Mouse (Mus musculus) heart, adult 2 months (tissue): ENCODE results near the gene Kri1. TPM values are rescaled to one million over a fixed set of nuclear protein-coding genes. Genes with fewer than 3 reads are reported as not detected.
"Not testable (repeated sequence)": the region's sequence is repeated elsewhere in the genome, so short reads cannot be mapped to it uniquely, and the experiment has no call there.

ENCODE experiments used
- DNase-seq, 2 experiments: peaks; one replicate each; pipeline ENCODE4 v3.0.0; 2021
- H3K27ac ChIP-seq: fragments of 200-600 bp; 2 replicates; pipeline ENCODE4 v1.8.1; 2022
- H3K27me3 ChIP-seq: fragments of 200-500 bp; 2 replicates; pipeline ENCODE4 v1.6.1; 2012; ENCODE audit warnings: mild to moderate bottlenecking, low read length, inconsistent platforms, mixed read lengths; ENCODE audit not compliant: control insufficient read depth, insufficient read depth
- H3K36me3 ChIP-seq: fragments of 200-500 bp; 2 replicates; pipeline ENCODE4 v1.6.1; 2012; ENCODE audit warnings: low read length, inconsistent platforms; ENCODE audit not compliant: control insufficient read depth, insufficient read depth
- H3K4me1 ChIP-seq: fragments of 200-500 bp; 2 replicates; pipeline ENCODE4 v1.6.1; 2011; ENCODE audit warnings: low read length; ENCODE audit not compliant: control insufficient read depth, insufficient read depth
- H3K4me3 ChIP-seq: fragments of 200-600 bp; 2 replicates; pipeline ENCODE4 v1.8.1; 2022
- H3K79me2 ChIP-seq: fragments of 200-500 bp; replicated peaks from 2 replicates; pipeline ENCODE4 v1.6.1; 2012; ENCODE audit warnings: mild to moderate bottlenecking, inconsistent platforms, low read length, moderate library complexity, mixed read lengths; ENCODE audit not compliant: control insufficient read depth, insufficient read depth
- H3K9ac ChIP-seq: fragments of 200-500 bp; 2 replicates; pipeline ENCODE4 v1.6.1; 2012; ENCODE audit warnings: low read depth, mild to moderate bottlenecking, control low read depth, inconsistent platforms, low read length, mixed read lengths
- CTCF ChIP-seq: fragments of 200-600 bp; IDR thresholded peaks from 2 replicates; pipeline ENCODE4 v1.8.1; 2022; ENCODE audit warnings: antibody characterized with exemption, mild to moderate bottlenecking, moderate library complexity
- EP300 ChIP-seq: fragments of 200-500 bp; IDR thresholded peaks from 2 replicates; pipeline ENCODE4 v1.6.1; 2011; ENCODE audit warnings: low read depth, low read length, control low read depth; ENCODE audit not compliant: insufficient read depth
- POLR2A ChIP-seq: fragments of 200-500 bp; IDR thresholded peaks from 2 replicates; pipeline ENCODE4 v1.6.1; 2011; ENCODE audit warnings: mild to moderate bottlenecking, low read depth, low read length, control low read depth; ENCODE audit not compliant: insufficient read depth
- WGBS: fragments of 180-500 bp; shearing (Covaris S2); methylation state at CpG from one replicate; pipeline ENCODE4 v1.1.7; 2018; 5-methylcytosine and 5-hydroxymethylcytosine counted together
- intact Hi-C: fragments of 180-260 bp; cut with DNase I; formaldehyde crosslinking; loops from one replicate; pipeline ENCODE4 v1.15.1; 2025
- polyA plus RNA-seq: library from polyadenylated mRNA; depleted of rRNA; stranded (reverse); fragments of >200 nt; gene quantifications from 2 replicates; pipeline ENCODE4 v1.2.3, GENCODE M21; 2012; rRNA removed
- total RNA-seq, 2 experiments: library from RNA; stranded (reverse); gene quantifications; 2 replicates each; pipeline ENCODE4 v1.2.3; 2021

Gene Kri1
- total and polyA plus RNA-seq, 3 experiments = 12.8 to 16.8 (median 16.3) TPM

GRCm38 (mm10) chr9:21227342-21227741 is 60.4 kb downstream of the Kri1 start:
- Histone ChIP-seq H3K27ac (no peak overlapping the region), H3K4me3 (0 out of 2 replicates have a peak overlapping the region, but pooled peaks have one; percentile 14), H3K79me2 (no peaks in the 10 kb centered on the region), H3K9ac (peak overlapping the region; percentile 52; the same call in 1 of the 2 replicates), H3K36me3 (no peaks in the 10 kb centered on the region), H3K27me3 (no peaks in the 10 kb centered on the region), H3K4me1 (no peaks in the 10 kb centered on the region; the same call in 1 of the 2 replicates)
- intact Hi-C loops = no loop called here
- no peak for TF ChIP-seq POLR2A
- no peak for TF ChIP-seq EP300
- no peak for TF ChIP-seq CTCF
- DNase-seq = no peak
- 12% methylated on average over 16 of the region's 16 CpGs for WGBS

- 14% methylated on average over 7 of the region's 7 CpGs for WGBS
- H3K4me3 ChIP-seq = peak overlapping the region; percentile 27; the same call in 1 of the 2 replicates
- intact Hi-C loops = no loop called here
- H3K27me3 ChIP-seq = no peaks in the 10 kb centered on the region
- H3K27ac ChIP-seq = no peak overlapping the region
- H3K36me3 ChIP-seq = no peaks in the 10 kb centered on the region
- no peak overlapping the region for H3K9ac ChIP-seq
- TF ChIP-seq CTCF = no peak
- TF ChIP-seq POLR2A = no peak
- no peak for TF ChIP-seq EP300
- no peak for DNase-seq
- H3K4me1 ChIP-seq = peaks cover 4% of the 10 kb centered on the region; the same call in 1 of the 2 replicates
- no peaks in the 10 kb centered on the region for H3K79me2 ChIP-seq
Observed at GRCm38 (mm10) chr9:21225415-21225758, 62.4 kb downstream of the Kri1 start.

GRCm38 (mm10) chr9:21224576-21225414 is 63.0 kb downstream of the Kri1 start:
- peak overlapping the region; percentile 27; the same call in 1 of the 2 replicates for H3K4me3 ChIP-seq
- intact Hi-C loops = loop anchor here (5.0 kb wide), 3 partner anchors 68 to 88 kb away; partner anchors contain the start of genes Ap1m2 and Cdkn2d
- TF ChIP-seq CTCF = peak; percentile 32; the same call in 1 of the 2 replicates
- no peak for TF ChIP-seq EP300
- WGBS = 21% methylated on average over 26 of the region's 26 CpGs
- no peaks in the 10 kb centered on the region for H3K79me2 ChIP-seq
- no peaks in the 10 kb centered on the region for H3K36me3 ChIP-seq
- no peak overlapping the region for H3K9ac ChIP-seq
- no peaks in the 10 kb centered on the region for H3K27me3 ChIP-seq
- H3K27ac ChIP-seq = no peak overlapping the region
- peak; percentile 40 to 48 for DNase-seq
- peaks cover 4% of the 10 kb centered on the region; the same call in 1 of the 2 replicates for H3K4me1 ChIP-seq

GRCm38 (mm10) chr9:21223906-21224305 is 63.9 kb downstream of the Kri1 start:
- DNase-seq = no peak
- Histone ChIP-seq H3K9ac (no peak overlapping the region), H3K79me2 (no peaks in the 10 kb centered on the region), H3K4me1 (peaks cover 4% of the 10 kb centered on the region; the same call in 1 of the 2 replicates), H3K4me3 (no peak overlapping the region), H3K27ac (no peak overlapping the region), H3K36me3 (no peaks in the 10 kb centered on the region), H3K27me3 (no peaks in the 10 kb centered on the region)
- WGBS = 92% methylated on average over 6 of the region's 6 CpGs
- intact Hi-C loops = loop anchor here (2.0 to 5.0 kb wide), 4 partner anchors 13 to 88 kb away; partner anchors contain the start of genes Ap1m2 and Cdkn2d
- no peak for TF ChIP-seq EP300
- TF ChIP-seq CTCF = no peak
- no peak for TF ChIP-seq POLR2A

GRCm38 (mm10) chr9:21223490-21223889 is 64.3 kb downstream of the Kri1 start:
- 100% methylated on average over 2 of the region's 2 CpGs for WGBS
- not testable (repeated sequence) for H3K9ac ChIP-seq, H3K36me3 ChIP-seq, H3K4me3 ChIP-seq, DNase-seq, H3K79me2 ChIP-seq, H3K27ac ChIP-seq, H3K4me1 ChIP-seq, H3K27me3 ChIP-seq
- intact Hi-C loops = loop anchor here (2.0 to 5.0 kb wide), 4 partner anchors 13 to 89 kb away; partner anchors contain the start of genes Ap1m2 and Cdkn2d

Other genes starting within 250 kb of the Kri1 start
- not detected for gene Zglp1, start 220.9 kb downstream of the Kri1 start, total RNA-seq
- gene Zglp1, start 220.9 kb downstream of the Kri1 start, polyA plus RNA-seq = not detected in 2 replicates
- gene Gm49373, start 214.9 kb downstream of the Kri1 start, total RNA-seq = under 1 TPM in 1 of 2 experiments, not detected in 1; 0.30 TPM
- 0.27 and 0.32 TPM in 2 replicates for gene Gm49373, start 214.9 kb downstream of the Kri1 start, polyA plus RNA-seq
- 10 to 100 TPM; 35.8 to 41.4 TPM for gene Fdx1l, start 214.4 kb downstream of the Kri1 start, total RNA-seq
- 48.3 and 51.1 TPM in 2 replicates for gene Fdx1l, start 214.4 kb downstream of the Kri1 start, polyA plus RNA-seq
- under 1 TPM; 0.31 to 0.34 TPM for gene Gm38431, start 196.0 kb downstream of the Kri1 start, total RNA-seq
- gene Gm38431, start 196.0 kb downstream of the Kri1 start, polyA plus RNA-seq = 2.0 and 2.3 TPM in 2 replicates
- 10 to 100 TPM; 26.3 to 27.9 TPM for gene Raver1, start 196.0 kb downstream of the Kri1 start, total RNA-seq
- 27.4 and 29.1 TPM in 2 replicates for gene Raver1, start 196.0 kb downstream of the Kri1 start, polyA plus RNA-seq
- gene Tyk2, start 156.7 kb downstream of the Kri1 start, total RNA-seq = 1 to 10 TPM; 7.3 to 8.1 TPM
- 13.5 and 13.7 TPM in 2 replicates for gene Tyk2, start 156.7 kb downstream of the Kri1 start, polyA plus RNA-seq
- gene Cdc37, start 138.0 kb downstream of the Kri1 start, total RNA-seq = 100 to 1,000 TPM; 150 to 162 TPM
- 62.3 and 96.1 TPM in 2 replicates for gene Cdc37, start 138.0 kb downstream of the Kri1 start, polyA plus RNA-seq
- 10 to 100 TPM; 58.9 to 60.0 TPM for gene Pde4a, start 122.3 kb downstream of the Kri1 start, total RNA-seq
- 57.2 and 68.9 TPM in 2 replicates for gene Pde4a, start 122.3 kb downstream of the Kri1 start, polyA plus RNA-seq
- gene Keap1, start 48.6 kb downstream of the Kri1 start, total RNA-seq = 10 to 100 TPM; 37.6 to 47.2 TPM
- 40.4 and 46.0 TPM in 2 replicates for gene Keap1, start 48.6 kb downstream of the Kri1 start, polyA plus RNA-seq
- gene S1pr5, start 39.5 kb downstream of the Kri1 start, total RNA-seq = 1 to 10 TPM; 1.2 to 1.3 TPM
- 0.73 and 1.5 TPM in 2 replicates for gene S1pr5, start 39.5 kb downstream of the Kri1 start, polyA plus RNA-seq
- 100 to 1,000 TPM in 1 of 2 experiments, 10 to 100 TPM in 1; 88.7 to 100 TPM for gene Atg4d, start 22.7 kb downstream of the Kri1 start, total RNA-seq
- 60.8 and 72.6 TPM in 2 replicates for gene Atg4d, start 22.7 kb downstream of the Kri1 start, polyA plus RNA-seq
- gene Cdkn2d, start 3.4 kb upstream of the Kri1 start, total RNA-seq = 10 to 100 TPM; 11.3 to 15.0 TPM
- gene Cdkn2d, start 3.4 kb upstream of the Kri1 start, polyA plus RNA-seq = 25.0 and 32.9 TPM in 2 replicates
- not detected for gene Ap1m2, start 24.4 kb upstream of the Kri1 start, total RNA-seq
- gene Ap1m2, start 24.4 kb upstream of the Kri1 start, polyA plus RNA-seq = 1.0 TPM in 1 of 2 replicates, not detected in the other
- 10 to 100 TPM; 77.0 to 89.5 TPM for gene Slc44a2, start 32.7 kb upstream of the Kri1 start, total RNA-seq
- 86.8 and 148 TPM in 2 replicates for gene Slc44a2, start 32.7 kb upstream of the Kri1 start, polyA plus RNA-seq
- gene Ilf3, start 79.9 kb upstream of the Kri1 start, total RNA-seq = 10 to 100 TPM; 27.7 to 29.0 TPM
- 22.6 and 29.0 TPM in 2 replicates for gene Ilf3, start 79.9 kb upstream of the Kri1 start, polyA plus RNA-seq
- 1 to 10 TPM; 8.3 to 8.5 TPM for gene Qtrt1, start 123.9 kb upstream of the Kri1 start, total RNA-seq
- gene Qtrt1, start 123.9 kb upstream of the Kri1 start, polyA plus RNA-seq = 19.2 and 20.8 TPM in 2 replicates
- gene Dnm2, start 136.9 kb upstream of the Kri1 start, total RNA-seq = 10 to 100 TPM; 63.9 to 64.8 TPM
- 52.1 and 68.2 TPM in 2 replicates for gene Dnm2, start 136.9 kb upstream of the Kri1 start, polyA plus RNA-seq
- gene Tmed1, start 222.3 kb upstream of the Kri1 start, total RNA-seq = 10 to 100 TPM; 40.9 to 47.2 TPM
- gene Tmed1, start 222.3 kb upstream of the Kri1 start, polyA plus RNA-seq = 48.1 and 58.9 TPM in 2 replicates
- 1 to 10 TPM; 1.4 to 2.4 TPM for gene AB124611, start 238.2 kb upstream of the Kri1 start, total RNA-seq
- 1.5 TPM in 2 replicates for gene AB124611, start 238.2 kb upstream of the Kri1 start, polyA plus RNA-seq